Mouse (Mus musculus) embryonic facial prominence, embryonic 15.5 days (tissue): ENCODE data around the gene Etv4. TPM values are rescaled to one million over a fixed set of nuclear protein-coding genes. Genes with fewer than 3 reads are reported as not detected.

Experiments used
- polyA plus RNA-seq: library from polyadenylated mRNA; unstranded; fragments of >200 nt; fragmentation: Nextera tagmentation; extraction: Ambion mirVana; gene quantifications from 2 replicates; pipeline ENCODE4 v1.2.1, GENCODE M21; 2015

The Etv4 gene
- polyA plus RNA-seq, 1 experiment from 2014 or later: 15.1 TPM

Other genes starting within 250 kb of the Etv4 start
- 8.1 and 8.8 TPM in 2 replicates for gene Brca1, start 233.4 kb downstream of the Etv4 start, polyA plus RNA-seq
- 72.9 and 73.6 TPM in 2 replicates for gene Nbr1, start 233.2 kb downstream of the Etv4 start, polyA plus RNA-seq
- gene Tmem106a, start 203.1 kb downstream of the Etv4 start, polyA plus RNA-seq: 7.5 and 9.6 TPM in 2 replicates
- gene Gm11634, start 186.1 kb downstream of the Etv4 start, polyA plus RNA-seq: not detected in 2 replicates
- gene Rdm1, start 158.2 kb downstream of the Etv4 start, polyA plus RNA-seq: 51.1 and 54.6 TPM in 2 replicates
- gene Arl4d, start 119.8 kb downstream of the Etv4 start, polyA plus RNA-seq: 6.0 and 6.9 TPM in 2 replicates
- 32.4 and 36.4 TPM in 2 replicates for gene Dhx8, start 52.5 kb downstream of the Etv4 start, polyA plus RNA-seq
- gene Meox1, start 109.0 kb upstream of the Etv4 start, polyA plus RNA-seq: 11.1 and 12.3 TPM in 2 replicates
- 0.23 and 0.49 TPM in 2 replicates for gene Sost, start 181.6 kb upstream of the Etv4 start, polyA plus RNA-seq
- gene Cfap97d1, start 198.9 kb upstream of the Etv4 start, polyA plus RNA-seq: not detected in 2 replicates
- 26.2 and 29.9 TPM in 2 replicates for gene Dusp3, start 201.6 kb upstream of the Etv4 start, polyA plus RNA-seq
- gene Mpp3, start 243.1 kb upstream of the Etv4 start, polyA plus RNA-seq: 5.5 and 6.2 TPM in 2 replicates